Mouse (Mus musculus) myocyte (in vitro differentiated cells): ENCODE measurements around the gene Vamp3. TPM values are rescaled to one million over a fixed set of nuclear protein-coding genes. Genes with fewer than 3 reads are reported as not detected.

Source experiments
- H3K27me3 ChIP-seq: one replicate; pipeline ENCODE4 v1.6.1; 2011; ENCODE audit not compliant: control insufficient read depth, insufficient read depth, insufficient read length
- H3K36me3 ChIP-seq: one replicate; pipeline ENCODE4 v1.6.1; 2011; ENCODE audit not compliant: control insufficient read depth, insufficient read depth
- H3K4me2 ChIP-seq: one replicate; pipeline ENCODE4 v1.6.1; 2011; ENCODE audit warnings: low read depth, control low read depth
- H3K4me3 ChIP-seq: one replicate; pipeline ENCODE4 v1.5.1; 2011; ENCODE audit warnings: mild to moderate bottlenecking, control low read depth, moderate library complexity
- H3K79me2 ChIP-seq: one replicate; pipeline ENCODE4 v1.6.1; 2011; ENCODE audit not compliant: control insufficient read depth, insufficient read depth
- H3ac ChIP-seq: one replicate; pipeline ENCODE4 v1.6.1; 2011; ENCODE audit not compliant: control insufficient read depth, insufficient read length
- CEBPB ChIP-seq: IDR thresholded peaks from 2 replicates; pipeline ENCODE4 v1.6.1; 2011; ENCODE audit warnings: mild to moderate bottlenecking, moderate library complexity; ENCODE audit not compliant: poor library complexity, insufficient read depth, severe bottlenecking
- E2F4 ChIP-seq: IDR thresholded peaks from one replicate; pipeline ENCODE4 v1.6.1; 2011; ENCODE audit warnings: mild to moderate bottlenecking, control low read depth, moderate library complexity; ENCODE audit not compliant: insufficient read depth
- MAX ChIP-seq: IDR thresholded peaks from one replicate; pipeline ENCODE4 v1.6.1; 2011; ENCODE audit warnings: low read depth, mild to moderate bottlenecking, control low read depth
- MYOD1 ChIP-seq, 3 experiments: IDR thresholded peaks; one replicate each; pipeline ENCODE4 v1.6.1; 2011; ENCODE audit warnings: control low read depth in 2 of 3, low read depth in 2 of 3, mild to moderate bottlenecking in 2 of 3, moderate library complexity in 1 of 3; ENCODE audit not compliant: insufficient read length in 2 of 3, control insufficient read depth in 1 of 3
- MYOG ChIP-seq, 3 experiments: IDR thresholded peaks; one replicate each; pipeline ENCODE4 v1.6.1; 2011; ENCODE audit warnings: control low read depth in 2 of 3, low read depth in 2 of 3, mild to moderate bottlenecking in 2 of 3; ENCODE audit not compliant: insufficient read length in 2 of 3, control insufficient read depth in 1 of 3, insufficient read depth in 1 of 3
- POLR2A ChIP-seq: IDR thresholded peaks from one replicate; pipeline ENCODE4 v1.6.1; 2011; ENCODE audit warnings: low read depth, mild to moderate bottlenecking, control low read depth, moderate library complexity; ENCODE audit not compliant: insufficient read length
- POLR2AphosphoS2 ChIP-seq: IDR thresholded peaks from one replicate; pipeline ENCODE4 v1.6.1; 2011; ENCODE audit warnings: low read depth, control low read depth; ENCODE audit not compliant: insufficient read length
- REST ChIP-seq: IDR thresholded peaks from one replicate; pipeline ENCODE4 v1.6.1; 2011; ENCODE audit warnings: mild to moderate bottlenecking, control low read depth, moderate library complexity; ENCODE audit not compliant: insufficient read depth, insufficient read length
- SRF ChIP-seq: IDR thresholded peaks from one replicate; pipeline ENCODE4 v1.6.1; 2011; ENCODE audit warnings: low read depth; ENCODE audit not compliant: control insufficient read depth, insufficient read length
- TCF12 ChIP-seq: IDR thresholded peaks from one replicate; pipeline ENCODE4 v1.6.1; 2011; ENCODE audit warnings: mild to moderate bottlenecking, control low read depth; ENCODE audit not compliant: poor library complexity, insufficient read depth, severe bottlenecking
- TCF3 ChIP-seq: IDR thresholded peaks from one replicate; pipeline ENCODE4 v1.6.1; 2011; ENCODE audit warnings: low read depth, control low read depth; ENCODE audit not compliant: insufficient read length
- USF1 ChIP-seq: IDR thresholded peaks from one replicate; pipeline ENCODE4 v1.6.1; 2011; ENCODE audit warnings: low read depth, mild to moderate bottlenecking, control low read depth, moderate library complexity
- polyA plus RNA-seq: library from polyadenylated mRNA; unstranded; fragments of >200 nt; fragmentation: generic; extraction: Trizol; gene quantifications from one replicate; pipeline ENCODE4 v1.2.1, GENCODE M21; 2012; ENCODE audit warnings: missing spikeins

Vamp3 gene
- polyA plus RNA-seq, 1 experiment = 58.2 TPM

GRCm38 (mm10) chr4:151087358-151087757, 29.6 kb upstream of the Vamp3 start:
- no peak overlapping the region for H3ac ChIP-seq
- no peaks in the 10 kb centered on the region for H3K36me3 ChIP-seq
- peaks cover 12% of the 10 kb centered on the region for H3K27me3 ChIP-seq
- H3K4me3 ChIP-seq = no peak overlapping the region
- TF ChIP-seq SRF (no peak), E2F4 (no peak), CEBPB (no peak), REST (no peak), TCF12 (no peak)
- no peak overlapping the region for H3K4me2 ChIP-seq
- H3K79me2 ChIP-seq = no peaks in the 10 kb centered on the region

- no peak for TF ChIP-seq MYOG (IDR thresholded peaks at IDR 0.05; ENCODE audit: control insufficient read depth in 1 of 3, insufficient read depth in 1 of 3, insufficient read length in 2 of 3, low read depth in 2 of 3)
- TF ChIP-seq MAX = no peak
- TF ChIP-seq USF1 = no peak
- no peak for TF ChIP-seq TCF3
- no peak for TF ChIP-seq SRF
- TF ChIP-seq REST = no peak
- TF ChIP-seq MYOD1 (IDR thresholded peaks at IDR 0.05; ENCODE audit: control insufficient read depth in 1 of 3, insufficient read length in 2 of 3, low read depth in 2 of 3) = no peak
- TF ChIP-seq CEBPB = no peak
- TF ChIP-seq POLR2A = no peak
- no peak for TF ChIP-seq POLR2AphosphoS2
- TF ChIP-seq TCF12 = no peak
- TF ChIP-seq E2F4 = no peak
- Histone ChIP-seq H3K79me2 (no peaks in the 10 kb centered on the region), H3K27me3 (peaks cover 27% of the 10 kb centered on the region), H3K36me3 (no peaks in the 10 kb centered on the region), H3K4me3 (no peak overlapping the region), H3ac (no peak overlapping the region), H3K4me2 (no peak overlapping the region)
These were observed 25.3 kb upstream of the Vamp3 start for GRCm38 (mm10) chr4:151083027-151083426.

- Histone ChIP-seq H3K79me2 (no peaks in the 10 kb centered on the region), H3K4me2 (no peak overlapping the region), H3K27me3 (peaks cover 36% of the 10 kb centered on the region), H3K36me3 (no peaks in the 10 kb centered on the region), H3K4me3 (no peak overlapping the region), H3ac (no peak overlapping the region)
- no peak for TF ChIP-seq MYOD1 (IDR thresholded peaks at IDR 0.05; ENCODE audit: control insufficient read depth in 1 of 3, insufficient read length in 2 of 3, low read depth in 2 of 3)
- TF ChIP-seq REST = no peak
- TF ChIP-seq USF1 = no peak
- no peak for TF ChIP-seq CEBPB
- TF ChIP-seq MYOG (IDR thresholded peaks at IDR 0.05; ENCODE audit: control insufficient read depth in 1 of 3, insufficient read depth in 1 of 3, insufficient read length in 2 of 3, low read depth in 2 of 3) = no peak
- no peak for TF ChIP-seq TCF3
- TF ChIP-seq SRF = no peak
- no peak for TF ChIP-seq MAX
- no peak for TF ChIP-seq POLR2A
- TF ChIP-seq TCF12 = no peak
- no peak for TF ChIP-seq E2F4
- TF ChIP-seq POLR2AphosphoS2 = no peak
These were observed 24.2 kb upstream of the Vamp3 start for GRCm38 (mm10) chr4:151081977-151082376.

- TF ChIP-seq MYOG (IDR thresholded peaks at IDR 0.05; ENCODE audit: control insufficient read depth in 1 of 3, insufficient read depth in 1 of 3, insufficient read length in 2 of 3, low read depth in 2 of 3) = no peak
- Histone ChIP-seq H3ac (no peak overlapping the region), H3K4me3 (no peak overlapping the region), H3K79me2 (no peaks in the 10 kb centered on the region), H3K27me3 (peaks cover 40% of the 10 kb centered on the region), H3K4me2 (no peak overlapping the region), H3K36me3 (no peaks in the 10 kb centered on the region)
These were observed 23.6 kb upstream of the Vamp3 start for GRCm38 (mm10) chr4:151081355-151081754.

- no peak overlapping the region for H3K4me2 ChIP-seq
- no peak for TF ChIP-seq CEBPB
- TF ChIP-seq POLR2AphosphoS2 = no peak
- no peak for TF ChIP-seq TCF12
- TF ChIP-seq POLR2A = no peak
- TF ChIP-seq MAX = no peak
- TF ChIP-seq MYOD1 (IDR thresholded peaks at IDR 0.05; ENCODE audit: control insufficient read depth in 1 of 3, insufficient read length in 2 of 3, low read depth in 2 of 3) = no peak
- TF ChIP-seq USF1 = no peak
- TF ChIP-seq E2F4 = no peak
- no peak for TF ChIP-seq SRF
- no peak for TF ChIP-seq MYOG (IDR thresholded peaks at IDR 0.05; ENCODE audit: control insufficient read depth in 1 of 3, insufficient read depth in 1 of 3, insufficient read length in 2 of 3, low read depth in 2 of 3)
- TF ChIP-seq REST = no peak
- TF ChIP-seq TCF3 = no peak
These were observed 17.1 kb upstream of the Vamp3 start for GRCm38 (mm10) chr4:151074817-151075216.

More at GRCm38 (mm10) chr4:151074817-151075216, 17.1 kb upstream of the Vamp3 start:
- Histone ChIP-seq H3K4me3 (no peak overlapping the region), H3K36me3 (no peaks in the 10 kb centered on the region), H3K79me2 (no peaks in the 10 kb centered on the region), H3ac (no peak overlapping the region), H3K27me3 (peaks cover 57% of the 10 kb centered on the region)
